Mouse (Mus musculus) forebrain, embryonic 10.5 days (tissue): Measurements from ENCODE around the gene Lrrc4. TPM values are rescaled to one million over a fixed set of nuclear protein-coding genes. Genes with fewer than 3 reads are reported as not detected.
A peak's percentile ranks its signal among the peaks of the same experiment; 100 is the strongest.

Source experiments
- DNase-seq: peaks from one replicate; pipeline ENCODE4 v3.0.0-alpha.2; 2017; ENCODE audit warnings: low spot score; ENCODE audit errors: extremely low spot score
- H3K27ac ChIP-seq: fragments of 300-500 bp; sonication (generic); 2 replicates; pipeline ENCODE4 v1.5.1; 2016; ENCODE audit warnings: mild to moderate bottlenecking
- H3K27me3 ChIP-seq: fragments of 300-500 bp; sonication (generic); 2 replicates; pipeline ENCODE4 v1.6.1; 2016; ENCODE audit warnings: mild to moderate bottlenecking; ENCODE audit not compliant: poor library complexity, severe bottlenecking
- H3K36me3 ChIP-seq: fragments of 300-500 bp; sonication (generic); replicated peaks from 2 replicates; pipeline ENCODE4 v1.6.1; 2016; ENCODE audit warnings: mild to moderate bottlenecking, moderate library complexity
- H3K4me1 ChIP-seq: fragments of 300-500 bp; sonication (generic); 2 replicates; pipeline ENCODE4 v1.6.1; 2016
- H3K4me3 ChIP-seq: fragments of 300-500 bp; sonication (generic); 2 replicates; pipeline ENCODE4 v1.5.1; 2016; ENCODE audit warnings: mild to moderate bottlenecking, moderate library complexity
- H3K9me3 ChIP-seq: fragments of 300-500 bp; sonication (generic); 2 replicates; pipeline ENCODE4 v1.6.1; 2016; ENCODE audit warnings: mild to moderate bottlenecking, moderate library complexity
- WGBS: fragments of 180-500 bp; shearing (Covaris S2); methylation state at CpG from one replicate; pipeline ENCODE4 v1.1.7; 2016; 5-methylcytosine and 5-hydroxymethylcytosine counted together
- polyA plus RNA-seq: library from polyadenylated mRNA; unstranded; fragments of >200 nt; fragmentation: Nextera tagmentation; extraction: Ambion mirVana; gene quantifications from 2 replicates; pipeline ENCODE4 v1.2.1, GENCODE M21; 2016

The Lrrc4 gene
- polyA plus RNA-seq, 1 experiment from 2014 or later = 2.0 TPM

- no peak overlapping the region for H3K4me3 ChIP-seq
- DNase-seq = no peak
- WGBS = 94% methylated on average over 3 of the region's 3 CpGs
- H3K9me3 ChIP-seq = no peaks in the 10 kb centered on the region
- no peak overlapping the region for H3K27ac ChIP-seq
- peaks cover 36% of the 10 kb centered on the region for H3K4me1 ChIP-seq
- H3K27me3 ChIP-seq = no peaks in the 10 kb centered on the region
- peaks cover 13% of the 10 kb centered on the region for H3K36me3 ChIP-seq
Measured at GRCm38 (mm10) chr6:28751186-28751585, 80.4 kb downstream of the Lrrc4 start.

- H3K9me3 ChIP-seq = no peaks in the 10 kb centered on the region
- no peaks in the 10 kb centered on the region for H3K27me3 ChIP-seq
- H3K36me3 ChIP-seq = peaks cover 24% of the 10 kb centered on the region
- WGBS = 86% methylated on average over 3 of the region's 3 CpGs
- DNase-seq = no peak
- H3K27ac ChIP-seq = no peak overlapping the region
- peaks cover 27% of the 10 kb centered on the region for H3K4me1 ChIP-seq
- H3K4me3 ChIP-seq = no peak overlapping the region
Measured at GRCm38 (mm10) chr6:28749224-28749623, 82.3 kb downstream of the Lrrc4 start.

GRCm38 (mm10) chr6:28747931-28748670 is 83.4 kb downstream of the Lrrc4 start:
- Histone ChIP-seq H3K4me3 (no peak overlapping the region), H3K4me1 (peaks cover 21% of the 10 kb centered on the region), H3K27ac (no peak overlapping the region), H3K36me3 (peaks cover 24% of the 10 kb centered on the region), H3K9me3 (no peaks in the 10 kb centered on the region), H3K27me3 (no peaks in the 10 kb centered on the region)
- 77% methylated on average over 14 of the region's 14 CpGs for WGBS
- DNase-seq = no peak

- Histone ChIP-seq H3K27me3 (no peaks in the 10 kb centered on the region), H3K9me3 (no peaks in the 10 kb centered on the region), H3K36me3 (peaks cover 24% of the 10 kb centered on the region), H3K4me1 (peaks cover 23% of the 10 kb centered on the region), H3K4me3 (no peak overlapping the region), H3K27ac (no peak overlapping the region)
- WGBS = 90% methylated on average over 5 of the region's 5 CpGs
- no peak for DNase-seq
Measured at GRCm38 (mm10) chr6:28747025-28747424, 84.5 kb downstream of the Lrrc4 start.

- H3K27ac ChIP-seq = no peak overlapping the region
- WGBS = 91% methylated on average over 7 of the region's 7 CpGs
- no peaks in the 10 kb centered on the region for H3K27me3 ChIP-seq
- H3K36me3 ChIP-seq = peaks cover 23% of the 10 kb centered on the region
- no peak overlapping the region for H3K4me3 ChIP-seq
- H3K9me3 ChIP-seq = no peaks in the 10 kb centered on the region
- no peak for DNase-seq
- H3K4me1 ChIP-seq = peaks cover 23% of the 10 kb centered on the region
Measured at GRCm38 (mm10) chr6:28745864-28746263, 85.7 kb downstream of the Lrrc4 start.

GRCm38 (mm10) chr6:28743586-28743985 is 88.0 kb downstream of the Lrrc4 start:
- Histone ChIP-seq H3K27me3 (no peaks in the 10 kb centered on the region), H3K4me3 (no peak overlapping the region), H3K27ac (no peak overlapping the region), H3K9me3 (no peaks in the 10 kb centered on the region), H3K36me3 (peaks cover 21% of the 10 kb centered on the region), H3K4me1 (peaks cover 17% of the 10 kb centered on the region)
- 90% methylated on average over 1 of the region's 1 CpGs for WGBS
- DNase-seq = no peak

- Histone ChIP-seq H3K36me3 (no peaks in the 10 kb centered on the region), H3K27me3 (no peaks in the 10 kb centered on the region), H3K4me3 (no peak overlapping the region), H3K27ac (no peak overlapping the region), H3K9me3 (no peaks in the 10 kb centered on the region), H3K4me1 (peaks cover 6% of the 10 kb centered on the region)
- 84% methylated on average over 1 of the region's 1 CpGs for WGBS
- no peak for DNase-seq
Measured at GRCm38 (mm10) chr6:28737601-28738000, 93.9 kb downstream of the Lrrc4 start.

- Histone ChIP-seq H3K9me3 (no peaks in the 10 kb centered on the region), H3K27ac (no peak overlapping the region), H3K27me3 (no peaks in the 10 kb centered on the region), H3K4me3 (no peak overlapping the region), H3K4me1 (peaks cover 6% of the 10 kb centered on the region), H3K36me3 (no peaks in the 10 kb centered on the region)
- DNase-seq = no peak
- 86% methylated on average over 7 of the region's 7 CpGs for WGBS
Measured at GRCm38 (mm10) chr6:28736665-28737064, 94.9 kb downstream of the Lrrc4 start.

- Histone ChIP-seq H3K27me3 (no peaks in the 10 kb centered on the region), H3K4me3 (no peak overlapping the region), H3K27ac (no peak overlapping the region), H3K36me3 (no peaks in the 10 kb centered on the region), H3K9me3 (no peaks in the 10 kb centered on the region), H3K4me1 (peaks cover 10% of the 10 kb centered on the region)
- 82% methylated on average over 9 of the region's 9 CpGs for WGBS
- no peak for DNase-seq
Measured at GRCm38 (mm10) chr6:28735116-28735515, 96.4 kb downstream of the Lrrc4 start.

GRCm38 (mm10) chr6:28733884-28734647 is 97.5 kb downstream of the Lrrc4 start:
- no peaks in the 10 kb centered on the region for H3K27me3 ChIP-seq
- no peaks in the 10 kb centered on the region for H3K9me3 ChIP-seq
- peaks cover 20% of the 10 kb centered on the region for H3K4me1 ChIP-seq
- no peak overlapping the region for H3K4me3 ChIP-seq
- DNase-seq = no peak
- no peaks in the 10 kb centered on the region for H3K36me3 ChIP-seq
- no peak overlapping the region for H3K27ac ChIP-seq
- 83% methylated on average over 5 of the region's 5 CpGs for WGBS

GRCm38 (mm10) chr6:28731246-28731645 is 100.3 kb downstream of the Lrrc4 start:
- no peaks in the 10 kb centered on the region for H3K9me3 ChIP-seq
- H3K27me3 ChIP-seq = no peaks in the 10 kb centered on the region
- no peak overlapping the region for H3K4me3 ChIP-seq
- H3K4me1 ChIP-seq = peaks cover 36% of the 10 kb centered on the region
- 95% methylated on average over 6 of the region's 6 CpGs for WGBS
- 0 out of 2 replicates have a peak, but pooled peaks cover under 1% of the 10 kb centered on the region for H3K36me3 ChIP-seq
- DNase-seq = no peak
- H3K27ac ChIP-seq = no peak overlapping the region

- peaks cover 41% of the 10 kb centered on the region for H3K4me1 ChIP-seq
- peak overlapping the region; percentile 22 for H3K27ac ChIP-seq
- H3K9me3 ChIP-seq = no peaks in the 10 kb centered on the region
- 41% methylated on average over 2 of the region's 2 CpGs for WGBS
- no peaks in the 10 kb centered on the region for H3K27me3 ChIP-seq
- no peak for DNase-seq
- H3K36me3 ChIP-seq = peaks cover 8% of the 10 kb centered on the region; the same call in 1 of the 2 replicates
- no peak overlapping the region for H3K4me3 ChIP-seq
Measured at GRCm38 (mm10) chr6:28729649-28730048, 101.9 kb downstream of the Lrrc4 start.

- Histone ChIP-seq H3K27me3 (no peaks in the 10 kb centered on the region), H3K9me3 (no peaks in the 10 kb centered on the region), H3K4me1 (peaks cover 44% of the 10 kb centered on the region), H3K36me3 (peaks cover 8% of the 10 kb centered on the region; the same call in 1 of the 2 replicates), H3K27ac (peak overlapping the region; percentile 22), H3K4me3 (no peak overlapping the region)
- 38% methylated on average over 3 of the region's 3 CpGs for WGBS
- no peak for DNase-seq
Measured at GRCm38 (mm10) chr6:28729236-28729635, 102.3 kb downstream of the Lrrc4 start.
